Mouse (Mus musculus) megakaryocyte, embryonic 14.5 days (primary cell): ENCODE data around the gene Plvap. TPM values are rescaled to one million over a fixed set of nuclear protein-coding genes. Genes with fewer than 3 reads are reported as not detected.
A peak's percentile ranks its signal among the peaks of the same experiment; 100 is the strongest.

ENCODE experiments used
- H3K27me3 ChIP-seq: replicated peaks from 2 replicates; pipeline ENCODE3; 2012; ENCODE audit warnings: inconsistent platforms
- H3K36me3 ChIP-seq: replicated peaks from 2 replicates; pipeline ENCODE3; 2012; ENCODE audit warnings: low read length, inconsistent platforms, mixed read lengths
- H3K4me1 ChIP-seq: 2 replicates; pipeline ENCODE4 v1.6.1; 2012; ENCODE audit warnings: inconsistent platforms
- H3K4me3 ChIP-seq: replicated peaks from 2 replicates; pipeline ENCODE3; 2012; ENCODE audit warnings: moderate library complexity, mild to moderate bottlenecking, inconsistent platforms
- H3K9me3 ChIP-seq: 2 replicates; pipeline ENCODE4 v1.6.1; 2012; ENCODE audit warnings: inconsistent platforms
- FLI1 ChIP-seq: IDR thresholded peaks from 2 replicates; pipeline ENCODE4 v1.6.1; 2012; ENCODE audit warnings: low read length, inconsistent platforms, mixed read lengths
- GATA1 ChIP-seq: IDR thresholded peaks from 3 replicates; pipeline ENCODE4 v1.6.1; 2012; ENCODE audit warnings: mixed read lengths, low read length, inconsistent platforms, borderline replicate concordance
- polyA plus RNA-seq: library from polyadenylated mRNA; stranded (reverse); fragments of >175 nt; gene quantifications from 2 replicates; pipeline ENCODE4 v1.2.3, GENCODE M21; 2012; ENCODE audit warnings: low replicate concordance; ENCODE audit not compliant: insufficient read depth

Plvap gene
- polyA plus RNA-seq, 1 experiment: 4.0 TPM

- H3K4me1 ChIP-seq: peaks cover 34% of the 10 kb centered on the region
- TF ChIP-seq FLI1: no peak
- no peak for TF ChIP-seq GATA1
Observed at GRCm38 (mm10) chr8:71457659-71458270, 53.8 kb downstream of the Plvap start.

GRCm38 (mm10) chr8:71456906-71457305 lies 54.6 kb downstream of the Plvap start:
- Histone ChIP-seq H3K4me1 (peaks cover 31% of the 10 kb centered on the region), H3K27me3 (peaks cover 37% of the 10 kb centered on the region), H3K4me3 (no peak overlapping the region), H3K9me3 (no peaks in the 10 kb centered on the region), H3K36me3 (peaks cover 44% of the 10 kb centered on the region)
- TF ChIP-seq GATA1 (no peak), FLI1 (no peak)

More at GRCm38 (mm10) chr8:71457659-71458270, 53.8 kb downstream of the Plvap start:
- peak overlapping the region; percentile 57 for H3K4me3 ChIP-seq
- H3K27me3 ChIP-seq: peaks cover 28% of the 10 kb centered on the region
- H3K36me3 ChIP-seq: peaks cover 45% of the 10 kb centered on the region
- no peaks in the 10 kb centered on the region for H3K9me3 ChIP-seq

- Histone ChIP-seq H3K4me3 (no peak overlapping the region), H3K4me1 (peaks cover 26% of the 10 kb centered on the region), H3K36me3 (peaks cover 27% of the 10 kb centered on the region), H3K27me3 (peaks cover 47% of the 10 kb centered on the region), H3K9me3 (peaks cover 6% of the 10 kb centered on the region; the same call in 1 of the 2 replicates)
- TF ChIP-seq FLI1: no peak
- no peak for TF ChIP-seq GATA1
Observed at GRCm38 (mm10) chr8:71454668-71455067, 56.9 kb downstream of the Plvap start.

GRCm38 (mm10) chr8:71452669-71453068 lies 58.9 kb downstream of the Plvap start:
- TF ChIP-seq GATA1: no peak
- no peak for TF ChIP-seq FLI1
- Histone ChIP-seq H3K9me3 (peaks cover 7% of the 10 kb centered on the region; the same call in 1 of the 2 replicates), H3K4me1 (peaks cover 13% of the 10 kb centered on the region), H3K4me3 (no peak overlapping the region), H3K27me3 (peaks cover 43% of the 10 kb centered on the region), H3K36me3 (peaks cover 9% of the 10 kb centered on the region)

- peaks cover under 1% of the 10 kb centered on the region for H3K36me3 ChIP-seq
- H3K4me3 ChIP-seq: no peak overlapping the region
- peaks cover 47% of the 10 kb centered on the region for H3K27me3 ChIP-seq
- peaks cover 7% of the 10 kb centered on the region; the same call in 1 of the 2 replicates for H3K9me3 ChIP-seq
- TF ChIP-seq FLI1 (no peak), GATA1 (no peak)
- H3K4me1 ChIP-seq: peaks cover 4% of the 10 kb centered on the region
Observed at GRCm38 (mm10) chr8:71451777-71452176, 59.8 kb downstream of the Plvap start.

GRCm38 (mm10) chr8:71451337-71451736 lies 60.2 kb downstream of the Plvap start:
- Histone ChIP-seq H3K27me3 (peaks cover 47% of the 10 kb centered on the region), H3K4me3 (no peak overlapping the region), H3K4me1 (peaks cover 3% of the 10 kb centered on the region; the same call in 1 of the 2 replicates), H3K9me3 (peaks cover 7% of the 10 kb centered on the region; the same call in 1 of the 2 replicates), H3K36me3 (no peaks in the 10 kb centered on the region)
- TF ChIP-seq FLI1: no peak
- no peak for TF ChIP-seq GATA1

Other genes with a start within 250 kb of the Plvap start
- gene Myo9b, start 239.0 kb downstream of the Plvap start, polyA plus RNA-seq: 63.5 and 70.1 TPM in 2 replicates
- gene Haus8, start 238.8 kb downstream of the Plvap start, polyA plus RNA-seq: 9.3 and 14.0 TPM in 2 replicates
- 136 and 255 TPM in 2 replicates for gene Use1, start 144.9 kb downstream of the Plvap start, polyA plus RNA-seq
- gene Ocel1, start 140.5 kb downstream of the Plvap start, polyA plus RNA-seq: 79.6 and 103 TPM in 2 replicates
- gene Nr2f6, start 129.8 kb downstream of the Plvap start, polyA plus RNA-seq: 20.8 and 45.4 TPM in 2 replicates
- 0.06 TPM in 1 of 2 replicates, not detected in the other for gene Ushbp1, start 116.0 kb downstream of the Plvap start, polyA plus RNA-seq
- gene Babam1, start 114.9 kb downstream of the Plvap start, polyA plus RNA-seq: 62.3 and 94.3 TPM in 2 replicates
- gene Ankle1, start 105.7 kb downstream of the Plvap start, polyA plus RNA-seq: 3.3 and 6.3 TPM in 2 replicates
- 8.9 and 22.6 TPM in 2 replicates for gene Abhd8, start 48.1 kb downstream of the Plvap start, polyA plus RNA-seq
- 206 and 242 TPM in 2 replicates for gene Mrpl34, start 46.8 kb downstream of the Plvap start, polyA plus RNA-seq
- gene Dda1, start 42.6 kb downstream of the Plvap start, polyA plus RNA-seq: 346 and 1,390 TPM in 2 replicates
- 3.3 and 3.4 TPM in 2 replicates for gene Ano8, start 25.8 kb downstream of the Plvap start, polyA plus RNA-seq
- gene Gtpbp3, start 23.6 kb downstream of the Plvap start, polyA plus RNA-seq: 17.4 and 21.7 TPM in 2 replicates
- 0.16 TPM in 1 of 2 replicates, not detected in the other for gene Ccdc194, start 14.0 kb upstream of the Plvap start, polyA plus RNA-seq
- 105 and 345 TPM in 2 replicates for gene Bst2, start 25.7 kb upstream of the Plvap start, polyA plus RNA-seq
- 199 and 226 TPM in 2 replicates for gene Mvb12a, start 31.2 kb upstream of the Plvap start, polyA plus RNA-seq
- 1.3 TPM in 1 of 2 replicates, not detected in the other for gene Tmem221, start 47.1 kb upstream of the Plvap start, polyA plus RNA-seq
- gene Nxnl1, start 54.8 kb upstream of the Plvap start, polyA plus RNA-seq: not detected in 2 replicates
- gene Slc27a1, start 57.1 kb upstream of the Plvap start, polyA plus RNA-seq: 1.8 and 16.4 TPM in 2 replicates
- 330 and 634 TPM in 2 replicates for gene Pgls, start 80.4 kb upstream of the Plvap start, polyA plus RNA-seq
- gene Fam129c, start 85.9 kb upstream of the Plvap start, polyA plus RNA-seq: 2.5 and 27.1 TPM in 2 replicates
- gene Colgalt1, start 99.2 kb upstream of the Plvap start, polyA plus RNA-seq: 14.0 and 14.8 TPM in 2 replicates
- gene Unc13a, start 160.0 kb upstream of the Plvap start, polyA plus RNA-seq: 8.9 and 10.8 TPM in 2 replicates
- gene Jak3, start 164.5 kb upstream of the Plvap start, polyA plus RNA-seq: 209 and 434 TPM in 2 replicates
- gene Insl3, start 177.5 kb upstream of the Plvap start, polyA plus RNA-seq: 241 and 376 TPM in 2 replicates
- 0.77 TPM in 1 of 2 replicates, not detected in the other for gene B3gnt3, start 190.0 kb upstream of the Plvap start, polyA plus RNA-seq
- gene Fcho1, start 214.0 kb upstream of the Plvap start, polyA plus RNA-seq: 48.6 and 69.2 TPM in 2 replicates